Mouse (Mus musculus): ENCODE measurements around the gene Ldhb. TPM values are rescaled to one million over a fixed set of nuclear protein-coding genes. Genes with fewer than 3 reads are reported as not detected.
A peak's percentile ranks its signal among the peaks of the same experiment; 100 is the strongest.

Ldhb gene
- 545 and 577 TPM in 2 replicates for polyA plus RNA-seq (2016; fragmentation: Nextera tagmentation; extraction: Ambion mirVana)

DNA sequence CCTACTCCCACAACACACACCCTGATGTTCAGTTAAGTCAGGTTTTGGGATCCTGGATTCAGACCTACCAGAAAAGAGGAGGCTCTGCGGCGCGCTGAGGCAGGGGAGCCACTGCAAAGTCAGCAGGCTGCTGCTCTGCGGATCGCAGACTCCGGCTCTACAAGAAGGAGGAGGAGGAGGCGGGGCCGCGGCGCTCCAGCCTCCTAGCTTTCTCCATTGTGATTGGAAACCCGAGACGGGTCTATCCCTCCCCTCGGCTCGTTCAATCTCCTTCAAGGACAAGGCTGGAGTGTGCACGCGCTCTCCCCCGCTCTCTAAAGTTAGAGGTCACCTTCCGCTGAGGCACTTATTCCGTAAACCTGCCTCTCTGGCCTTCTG is at the start of gene Ldhb:
Gene Ldhb, minus strand, starts transcription at position 173 of the 378 bp plus-strand sequence.
- Histone ChIP-seq H3K27me3 (replicated peaks; ENCODE audit: low read depth, poor library complexity, severe bottlenecking) (peaks cover 33% of the 10 kb centered on the region), H3K27ac (replicated peaks) (peak within 1 kb of the TSS; percentile 84), H3K9me3 (no peaks in the 10 kb centered on the region), H3K36me3 (replicated peaks) (peaks cover 28% of the 10 kb centered on the region), H3K4me1 (peaks cover 71% of the 10 kb centered on the region), H3K4me3 (peak within 1 kb of the TSS; percentile 67)
- 0% methylated on average over 19 of the region's 19 CpGs for WGBS
- peak; percentile 95 for DNase-seq (ENCODE audit: low spot score)

DNA sequence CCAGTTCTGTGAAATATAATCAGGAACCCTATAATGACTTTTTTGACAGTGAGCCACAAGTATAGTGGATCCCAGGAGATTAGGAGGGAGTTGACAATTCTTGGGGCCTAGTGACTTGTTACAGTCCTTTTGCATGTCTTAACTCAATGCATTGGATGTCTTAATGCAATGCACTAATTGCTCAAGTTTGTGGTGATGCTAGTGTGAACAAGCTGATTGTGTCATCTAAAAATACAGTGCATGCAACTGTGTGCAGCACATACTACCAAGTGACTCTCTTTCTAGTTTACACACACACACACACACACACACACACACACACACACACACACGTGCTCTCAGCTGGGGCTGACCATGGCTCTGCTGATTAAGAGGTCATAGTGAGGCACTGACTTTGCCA is 48.2 kb upstream of the Ldhb start:
- no peak for DNase-seq (ENCODE audit: low spot score)
- Histone ChIP-seq H3K4me3 (no peak overlapping the region), H3K27me3 (replicated peaks; ENCODE audit: low read depth, poor library complexity, severe bottlenecking) (no peaks in the 10 kb centered on the region), H3K36me3 (replicated peaks) (no peaks in the 10 kb centered on the region), H3K4me1 (no peaks in the 10 kb centered on the region), H3K27ac (replicated peaks) (no peak overlapping the region), H3K9me3 (no peaks in the 10 kb centered on the region)
- 71% methylated on average over 1 of the region's 1 CpGs for WGBS

DNA sequence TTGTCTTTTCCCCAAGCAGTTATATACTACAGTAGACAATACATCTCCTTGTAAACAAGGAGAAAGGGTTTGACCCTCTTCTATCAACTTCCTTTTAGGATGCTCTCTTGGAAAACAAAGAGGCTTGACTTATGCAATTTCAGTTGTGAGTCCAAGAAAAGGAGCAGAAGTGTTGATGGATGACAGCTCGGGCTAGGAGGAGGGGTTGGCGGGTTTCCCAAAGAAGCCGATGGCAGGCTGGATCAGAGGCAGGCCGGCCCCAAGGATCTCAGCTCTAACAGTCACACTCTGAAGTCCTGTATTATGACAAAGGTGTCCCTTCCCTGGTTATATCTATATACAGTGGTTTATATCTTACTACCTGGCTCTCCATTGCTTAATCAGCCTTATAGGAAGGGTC is 43.7 kb upstream of the Ldhb start:
- Histone ChIP-seq H3K36me3 (replicated peaks) (no peaks in the 10 kb centered on the region), H3K4me3 (no peak overlapping the region), H3K9me3 (no peaks in the 10 kb centered on the region), H3K4me1 (no peaks in the 10 kb centered on the region), H3K27ac (replicated peaks) (no peak overlapping the region), H3K27me3 (replicated peaks; ENCODE audit: low read depth, poor library complexity, severe bottlenecking) (no peaks in the 10 kb centered on the region)
- DNase-seq (ENCODE audit: low spot score): no peak
- 83% methylated on average over 4 of the region's 4 CpGs for WGBS

DNA sequence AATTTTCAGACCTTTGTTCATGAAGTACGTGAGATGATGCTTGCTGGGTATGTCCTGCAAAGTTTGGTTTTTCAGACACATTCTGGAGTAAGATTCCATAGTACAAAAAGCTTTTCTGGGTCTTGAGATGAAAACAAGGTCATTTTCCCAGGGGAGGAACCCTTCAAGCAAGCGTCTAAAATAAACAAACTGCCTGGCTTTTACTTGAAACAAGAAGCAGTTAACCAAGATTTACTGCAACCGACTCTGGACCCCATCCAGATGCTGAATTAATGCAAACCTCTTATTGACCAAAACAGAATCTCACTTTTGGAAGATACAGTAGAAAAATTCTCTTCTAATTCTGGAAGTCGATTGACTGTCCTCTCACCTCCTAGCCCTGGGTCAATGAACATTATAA is 43.1 kb upstream of the Ldhb start:
- no peak for DNase-seq (ENCODE audit: low spot score)
- H3K36me3 ChIP-seq (replicated peaks): no peaks in the 10 kb centered on the region
- H3K9me3 ChIP-seq: no peaks in the 10 kb centered on the region
- 63% methylated on average over 4 of the region's 4 CpGs for WGBS
- H3K27ac ChIP-seq (replicated peaks): no peak overlapping the region
- H3K4me1 ChIP-seq: no peaks in the 10 kb centered on the region
- H3K27me3 ChIP-seq (replicated peaks; ENCODE audit: low read depth, poor library complexity, severe bottlenecking): no peaks in the 10 kb centered on the region
- H3K4me3 ChIP-seq: no peak overlapping the region

DNA sequence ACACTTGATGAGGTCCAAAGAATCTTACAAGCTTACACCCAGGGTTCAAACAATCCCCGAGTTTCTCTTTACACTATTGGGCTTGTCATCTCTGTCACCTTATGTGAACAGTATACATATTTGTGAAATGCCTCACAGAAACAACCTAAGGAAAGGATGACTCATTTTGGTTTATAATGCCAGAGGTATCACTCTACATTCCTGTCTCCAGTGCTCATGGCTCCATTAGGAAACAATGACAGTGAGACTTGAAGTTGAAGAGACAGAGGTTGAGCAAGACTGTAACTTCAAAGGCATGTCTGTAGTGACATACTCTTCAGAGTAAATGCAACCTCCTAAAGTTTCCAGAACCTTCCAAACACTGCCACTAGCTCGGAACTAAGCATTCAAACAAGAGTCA is 40.6 kb upstream of the Ldhb start:
- Histone ChIP-seq H3K4me3 (no peak overlapping the region), H3K27ac (replicated peaks) (no peak overlapping the region), H3K4me1 (peaks cover 4% of the 10 kb centered on the region; the same call in 1 of the 2 replicates), H3K36me3 (replicated peaks) (no peaks in the 10 kb centered on the region), H3K27me3 (replicated peaks; ENCODE audit: low read depth, poor library complexity, severe bottlenecking) (no peaks in the 10 kb centered on the region), H3K9me3 (no peaks in the 10 kb centered on the region)
- WGBS: 87% methylated on average over 2 of the region's 2 CpGs
- DNase-seq (ENCODE audit: low spot score): no peak

DNA sequence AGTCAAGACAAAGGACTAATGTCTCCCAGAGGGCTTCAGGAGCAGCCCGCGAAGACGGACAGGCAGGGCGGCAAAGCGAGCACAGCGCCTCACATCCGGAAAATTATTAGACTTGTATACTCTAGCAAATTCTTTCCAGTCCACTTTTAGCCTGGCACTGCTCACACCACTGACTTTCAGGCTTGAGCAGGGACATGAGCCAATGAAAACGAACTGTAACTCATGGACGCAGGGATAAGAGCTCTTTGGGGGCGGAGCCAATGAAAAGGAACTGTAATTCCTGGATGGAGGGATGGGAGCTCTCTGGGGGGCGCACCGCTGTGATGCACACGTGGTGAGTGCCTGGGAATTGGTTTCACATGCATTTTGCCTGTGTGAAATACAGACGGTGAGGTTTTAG is 37.4 kb upstream of the Ldhb start:
- Histone ChIP-seq H3K27ac (replicated peaks) (peak overlapping the region; percentile 24; the same call in 1 of the 2 replicates), H3K27me3 (replicated peaks; ENCODE audit: low read depth, poor library complexity, severe bottlenecking) (no peaks in the 10 kb centered on the region), H3K4me3 (peak overlapping the region; percentile 25; the same call in 1 of the 2 replicates), H3K4me1 (peaks cover 4% of the 10 kb centered on the region; the same call in 1 of the 2 replicates), H3K36me3 (replicated peaks) (no peaks in the 10 kb centered on the region), H3K9me3 (no peaks in the 10 kb centered on the region)
- DNase-seq (ENCODE audit: low spot score): peak; percentile 20
- 56% methylated on average over 14 of the region's 14 CpGs for WGBS

DNA sequence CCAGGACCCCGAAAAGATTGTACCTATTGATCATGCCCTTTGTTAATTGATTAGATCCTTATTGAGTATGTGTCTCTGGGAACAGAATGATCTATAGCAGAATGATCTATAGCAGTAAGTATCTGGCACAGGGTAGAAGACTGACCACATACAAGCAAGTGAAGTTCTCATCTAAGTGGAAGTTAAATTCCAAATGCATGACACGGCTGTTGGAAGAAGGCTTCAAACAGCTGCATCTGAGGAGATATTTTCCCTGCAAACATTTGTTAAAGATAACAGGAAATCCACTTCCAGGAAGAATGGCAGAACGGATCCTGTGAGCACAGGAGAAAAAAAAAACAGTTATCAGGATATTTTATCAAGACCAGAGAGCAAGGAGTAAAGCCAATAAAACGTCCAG is 35.9 kb upstream of the Ldhb start:
- Histone ChIP-seq H3K27ac (replicated peaks) (no peak overlapping the region), H3K4me1 (peaks cover 4% of the 10 kb centered on the region; the same call in 1 of the 2 replicates)
- WGBS: 84% methylated on average over 4 of the region's 4 CpGs

DNA sequence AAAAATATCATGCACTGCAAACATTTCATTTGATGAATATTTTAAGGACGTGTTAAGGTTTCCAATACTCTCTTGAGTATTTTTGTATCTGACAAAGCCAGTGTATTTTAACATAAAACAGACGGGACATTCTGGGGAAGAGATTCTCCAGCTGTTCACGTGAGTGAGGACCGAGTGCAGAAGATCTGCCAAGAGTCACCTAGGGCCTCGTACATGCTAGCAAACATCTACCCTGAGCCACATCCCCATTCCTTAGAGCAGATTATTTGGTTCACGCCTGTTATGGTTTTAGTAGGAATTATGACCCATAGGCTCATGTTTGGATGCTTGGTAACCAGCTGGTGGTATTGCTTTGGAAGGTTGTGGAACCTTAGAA is 35.0 kb upstream of the Ldhb start:
- Histone ChIP-seq H3K4me1 (peaks cover 4% of the 10 kb centered on the region; the same call in 1 of the 2 replicates), H3K4me3 (no peak overlapping the region), H3K27ac (replicated peaks) (no peak overlapping the region), H3K9me3 (no peaks in the 10 kb centered on the region), H3K36me3 (replicated peaks) (no peaks in the 10 kb centered on the region), H3K27me3 (replicated peaks; ENCODE audit: low read depth, poor library complexity, severe bottlenecking) (no peaks in the 10 kb centered on the region)
- DNase-seq (ENCODE audit: low spot score): no peak
- WGBS: 87% methylated on average over 6 of the region's 6 CpGs

More for the DNA sequence above, 35.9 kb upstream of the Ldhb start:
- Histone ChIP-seq H3K9me3 (no peaks in the 10 kb centered on the region), H3K36me3 (replicated peaks) (no peaks in the 10 kb centered on the region), H3K27me3 (replicated peaks; ENCODE audit: low read depth, poor library complexity, severe bottlenecking) (no peaks in the 10 kb centered on the region), H3K4me3 (no peak overlapping the region)
- no peak for DNase-seq (ENCODE audit: low spot score)

DNA sequence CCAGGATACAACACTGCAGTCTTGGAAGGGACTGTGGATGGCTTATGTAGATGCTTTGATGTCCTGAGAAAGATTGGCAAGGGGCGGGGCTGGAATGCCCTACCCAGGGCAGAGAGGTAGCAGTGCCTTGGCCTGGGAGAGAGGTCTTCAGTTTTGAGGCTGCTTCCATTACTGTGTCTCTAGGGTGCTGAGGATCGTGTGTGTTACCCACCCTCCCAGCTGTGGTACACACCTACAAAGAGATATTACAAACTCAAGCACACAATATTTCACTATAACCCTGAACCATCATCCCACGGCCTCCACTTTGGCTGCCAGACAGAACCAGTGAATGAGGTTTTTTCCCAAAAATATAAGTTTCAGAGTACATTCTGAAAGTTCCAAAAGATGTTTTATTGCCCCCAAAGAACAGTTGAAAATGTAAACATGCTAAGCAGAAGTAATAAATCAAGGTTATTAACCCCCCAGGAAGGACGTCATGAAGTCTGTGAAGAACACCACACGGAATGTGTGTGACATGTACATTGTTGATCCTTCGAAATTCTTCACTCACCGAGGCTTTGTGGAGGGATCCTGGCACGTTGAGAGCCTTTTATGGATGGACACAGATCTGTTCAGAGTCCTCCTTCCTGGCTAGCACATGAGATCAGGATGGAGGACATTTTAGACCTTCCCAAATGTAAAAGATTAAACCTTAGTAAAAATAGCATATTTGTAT is 34.5 kb upstream of the Ldhb start:
- H3K27ac ChIP-seq (replicated peaks): no peak overlapping the region
- DNase-seq (ENCODE audit: low spot score): no peak
- no peak overlapping the region for H3K4me3 ChIP-seq
- H3K27me3 ChIP-seq (replicated peaks; ENCODE audit: low read depth, poor library complexity, severe bottlenecking): no peaks in the 10 kb centered on the region
- H3K4me1 ChIP-seq: peaks cover 4% of the 10 kb centered on the region; the same call in 1 of the 2 replicates
- H3K9me3 ChIP-seq: no peaks in the 10 kb centered on the region
- WGBS: 85% methylated on average over 8 of the region's 8 CpGs
- H3K36me3 ChIP-seq (replicated peaks): no peaks in the 10 kb centered on the region

DNA sequence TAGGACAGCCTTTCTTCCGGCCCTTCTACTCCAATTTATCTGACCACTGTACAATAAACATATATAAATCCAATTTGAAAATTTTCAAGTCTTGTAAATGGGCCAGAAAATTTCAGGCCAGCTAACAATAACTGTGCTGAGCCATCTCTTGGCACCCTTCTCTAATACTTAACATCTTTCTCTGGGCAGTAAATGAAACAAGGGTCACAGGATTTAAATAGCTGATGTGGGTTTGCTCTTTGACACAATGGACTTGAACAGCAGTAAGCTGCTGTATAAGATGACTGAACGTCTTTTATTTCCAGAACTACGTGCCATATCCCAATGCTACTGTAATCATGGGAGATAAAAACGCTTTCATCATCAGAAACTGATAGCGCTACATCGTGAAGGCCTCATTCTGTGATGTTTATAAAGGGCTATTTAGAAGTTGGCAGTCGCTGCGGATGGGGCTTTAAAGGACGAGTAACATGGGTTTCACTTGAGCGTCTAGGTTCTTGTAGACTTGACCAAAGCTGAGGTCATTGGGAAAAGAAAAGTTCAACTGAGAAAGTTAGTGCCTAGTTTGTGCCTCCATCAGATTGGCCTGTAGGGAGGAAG is 32.9 kb upstream of the Ldhb start:
- DNase-seq (ENCODE audit: low spot score): no peak
- no peak overlapping the region for H3K27ac ChIP-seq (replicated peaks)
- H3K4me1 ChIP-seq: peaks cover 4% of the 10 kb centered on the region; the same call in 1 of the 2 replicates
- H3K9me3 ChIP-seq: no peaks in the 10 kb centered on the region
- H3K27me3 ChIP-seq (replicated peaks; ENCODE audit: low read depth, poor library complexity, severe bottlenecking): no peaks in the 10 kb centered on the region
- WGBS: 92% methylated on average over 10 of the region's 10 CpGs
- no peaks in the 10 kb centered on the region for H3K36me3 ChIP-seq (replicated peaks)
- no peak overlapping the region for H3K4me3 ChIP-seq

DNA sequence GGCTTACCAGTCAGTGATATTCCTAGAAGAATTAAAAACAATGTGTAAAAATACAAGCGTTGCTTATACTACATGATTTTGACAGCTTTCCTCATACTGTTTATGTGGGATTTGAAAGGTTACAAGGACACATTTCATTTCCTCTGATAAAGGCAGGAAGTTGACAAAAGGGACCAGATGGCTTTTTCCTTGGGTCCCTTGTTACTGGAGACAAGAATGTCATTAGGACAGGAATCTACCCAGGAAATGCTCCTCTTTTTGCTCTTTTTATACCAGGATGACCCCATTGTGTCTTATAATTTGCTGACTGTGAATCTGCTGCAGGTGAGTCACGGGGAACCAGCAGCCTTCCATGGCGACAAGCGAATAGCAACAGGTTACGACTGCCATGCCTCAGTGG is 32.4 kb upstream of the Ldhb start:
- Histone ChIP-seq H3K9me3 (no peaks in the 10 kb centered on the region), H3K4me1 (peaks cover 2% of the 10 kb centered on the region; the same call in 1 of the 2 replicates), H3K4me3 (no peak overlapping the region), H3K36me3 (replicated peaks) (no peaks in the 10 kb centered on the region), H3K27ac (replicated peaks) (no peak overlapping the region), H3K27me3 (replicated peaks; ENCODE audit: low read depth, poor library complexity, severe bottlenecking) (no peaks in the 10 kb centered on the region)
- 83% methylated on average over 5 of the region's 5 CpGs for WGBS
- DNase-seq (ENCODE audit: low spot score): no peak

DNA sequence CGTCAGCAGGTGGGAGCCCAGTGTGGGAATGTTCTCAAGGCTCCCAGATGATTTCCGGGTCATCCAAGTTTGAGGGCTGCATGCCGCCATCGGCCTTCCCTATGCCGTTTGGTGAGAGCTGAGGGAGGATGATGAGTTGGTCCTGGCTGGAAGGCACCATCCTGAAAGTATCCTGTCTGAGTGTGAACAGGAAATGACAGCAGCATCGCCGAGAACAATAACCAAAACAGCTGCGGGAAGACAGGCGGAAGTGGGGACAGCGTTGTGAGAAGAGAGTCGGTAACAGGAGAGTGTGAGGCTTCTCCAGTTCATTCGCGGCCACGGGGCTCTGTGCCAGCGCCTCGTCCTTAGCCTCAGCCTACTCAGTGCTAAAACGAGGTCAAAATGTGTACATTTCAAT is 30.7 kb upstream of the Ldhb start:
- Histone ChIP-seq H3K4me3 (no peak overlapping the region), H3K36me3 (replicated peaks) (no peaks in the 10 kb centered on the region), H3K27ac (replicated peaks) (no peak overlapping the region), H3K27me3 (replicated peaks; ENCODE audit: low read depth, poor library complexity, severe bottlenecking) (no peaks in the 10 kb centered on the region), H3K9me3 (no peaks in the 10 kb centered on the region), H3K4me1 (no peaks in the 10 kb centered on the region)
- WGBS: 83% methylated on average over 17 of the region's 17 CpGs
- DNase-seq (ENCODE audit: low spot score): no peak

DNA sequence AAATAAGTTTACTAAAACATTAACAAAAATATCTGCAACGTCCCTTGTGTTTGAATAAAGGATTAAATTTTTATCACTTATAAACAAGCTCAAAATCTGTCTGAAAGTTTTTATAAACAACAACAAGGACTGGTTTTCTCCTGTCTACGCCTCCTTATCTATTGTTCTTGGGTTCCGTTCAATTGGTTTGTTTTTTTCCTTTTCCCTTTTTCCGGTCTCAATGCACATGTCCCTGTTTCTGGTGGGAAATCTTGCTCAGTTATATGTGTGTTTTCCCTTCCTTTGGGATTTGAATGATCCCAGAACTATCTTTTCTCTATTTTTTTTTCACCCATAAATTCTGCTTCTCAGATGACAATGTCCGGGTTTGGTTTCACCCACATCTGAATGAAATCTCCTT is 25.7 kb upstream of the Ldhb start:
- Histone ChIP-seq H3K27me3 (replicated peaks; ENCODE audit: low read depth, poor library complexity, severe bottlenecking) (no peaks in the 10 kb centered on the region), H3K27ac (replicated peaks) (no peak overlapping the region), H3K4me1 (no peaks in the 10 kb centered on the region), H3K9me3 (no peaks in the 10 kb centered on the region), H3K4me3 (no peak overlapping the region), H3K36me3 (replicated peaks) (no peaks in the 10 kb centered on the region)
- 84% methylated on average over 5 of the region's 5 CpGs for WGBS
- DNase-seq (ENCODE audit: low spot score): no peak

All from embryonic facial prominence, embryonic 10.5 days (tissue).